Mouse (Mus musculus) thymus, adult 2 months (tissue): ENCODE results near the gene Gas7. TPM values are rescaled to one million over a fixed set of nuclear protein-coding genes. Genes with fewer than 3 reads are reported as not detected.

Experiments used
- DNase-seq: peaks from one replicate; pipeline ENCODE4 v3.0.0; 2021
- H3K27ac ChIP-seq: fragments of 200-500 bp; 2 replicates; pipeline ENCODE4 v1.5.1; 2012; ENCODE audit warnings: low read length, control low read depth; ENCODE audit not compliant: control insufficient read depth, insufficient read depth
- H3K27me3 ChIP-seq: fragments of 200-500 bp; 2 replicates; pipeline ENCODE4 v1.6.1; 2012; ENCODE audit warnings: mild to moderate bottlenecking, low read length, moderate library complexity, mixed read lengths; ENCODE audit not compliant: control insufficient read depth, insufficient read depth
- H3K36me3 ChIP-seq: fragments of 200-500 bp; 2 replicates; pipeline ENCODE4 v1.6.1; 2012; ENCODE audit warnings: mild to moderate bottlenecking, low read length, moderate library complexity; ENCODE audit not compliant: control insufficient read depth, insufficient read depth
- H3K4me1 ChIP-seq: fragments of 200-500 bp; replicated peaks from 2 replicates; pipeline ENCODE4 v1.6.1; 2012; ENCODE audit warnings: low read length; ENCODE audit not compliant: control insufficient read depth, insufficient read depth
- H3K4me3 ChIP-seq: fragments of 200-500 bp; 2 replicates; pipeline ENCODE4 v1.5.1; 2012; ENCODE audit warnings: mild to moderate bottlenecking, low read length, control low read depth, moderate library complexity; ENCODE audit not compliant: control insufficient read depth, insufficient read depth
- CTCF ChIP-seq: fragments of 200-500 bp; IDR thresholded peaks from 2 replicates; pipeline ENCODE4 v1.5.1; 2012; ENCODE audit warnings: mild to moderate bottlenecking, control low read depth, low read length, moderate library complexity, borderline replicate concordance; ENCODE audit not compliant: control insufficient read depth, poor library complexity, insufficient read depth; ENCODE audit errors: extremely low read depth
- POLR2A ChIP-seq: fragments of 200-500 bp; IDR thresholded peaks from 2 replicates; pipeline ENCODE4 v1.6.1; 2012; ENCODE audit warnings: mild to moderate bottlenecking, low read length, control low read depth, moderate library complexity; ENCODE audit not compliant: control insufficient read depth, poor library complexity, insufficient read depth; ENCODE audit errors: extremely low read depth
- WGBS: fragments of 180-500 bp; shearing (Covaris S2); methylation state at CpG from one replicate; pipeline ENCODE4 v1.1.7; 2018; 5-methylcytosine and 5-hydroxymethylcytosine counted together
- polyA plus RNA-seq: library from polyadenylated mRNA; depleted of rRNA; stranded (reverse); fragments of >200 nt; gene quantifications from 2 replicates; pipeline ENCODE4 v1.2.3, GENCODE M21; 2012

Gene Gas7
- polyA plus RNA-seq, 1 experiment, result 5.0 TPM

DNA sequence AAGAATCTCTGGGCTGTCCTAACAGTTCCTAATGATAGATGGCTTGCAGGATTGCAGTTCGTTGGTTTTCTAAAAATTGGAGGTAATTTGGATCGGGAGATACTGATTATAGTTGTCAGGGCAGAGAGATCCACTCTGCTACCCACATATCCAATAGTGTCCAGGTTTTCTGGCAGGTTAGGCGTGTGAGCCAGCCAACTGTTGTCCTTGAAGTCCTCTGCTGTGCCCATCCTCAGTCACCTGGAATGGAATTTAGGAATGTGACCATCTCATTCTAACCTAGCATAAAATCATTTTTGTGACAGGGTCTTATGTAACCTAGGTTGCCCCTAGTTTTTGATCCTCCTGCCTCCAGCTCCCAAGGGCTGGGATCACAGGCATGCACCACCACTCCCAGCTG lies 188.2 kb downstream of the Gas7 start:
- no peaks in the 10 kb centered on the region for H3K27me3 ChIP-seq
- 89% methylated on average over 3 of the region's 3 CpGs for WGBS
- TF ChIP-seq CTCF, result no peak
- TF ChIP-seq POLR2A, result no peak
- no peak for DNase-seq
- H3K27ac ChIP-seq, result no peak overlapping the region
- no peaks in the 10 kb centered on the region for H3K36me3 ChIP-seq
- H3K4me3 ChIP-seq, result no peak overlapping the region
- H3K4me1 ChIP-seq, result no peaks in the 10 kb centered on the region

DNA sequence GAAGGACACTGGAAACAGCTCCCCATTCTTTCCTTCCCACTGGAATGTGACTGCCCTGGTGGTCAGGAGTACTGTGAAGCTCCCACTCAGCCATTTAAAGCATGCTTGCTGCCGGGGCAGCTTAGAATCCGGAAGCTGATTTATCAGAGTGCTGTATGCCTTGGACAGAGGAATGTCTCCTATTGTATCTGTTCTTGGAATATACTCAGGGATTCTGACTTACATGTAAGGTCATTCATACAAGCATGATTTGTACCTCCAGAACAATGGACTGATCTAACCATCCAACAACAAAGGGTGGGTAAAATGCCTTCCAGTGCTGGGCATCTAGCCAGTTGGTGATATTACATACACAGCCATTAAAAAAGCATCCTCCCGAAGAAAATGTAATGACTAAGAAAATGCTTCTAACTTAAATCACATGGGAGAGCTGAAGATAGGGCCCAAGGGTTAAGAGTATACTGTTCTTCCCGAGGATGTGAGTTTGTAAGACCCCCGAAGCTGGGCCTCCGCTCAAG lies 189.5 kb downstream of the Gas7 start:
- no peak for DNase-seq
- TF ChIP-seq POLR2A, result no peak
- TF ChIP-seq CTCF, result no peak
- WGBS, result 92% methylated on average over 6 of the region's 6 CpGs
- Histone ChIP-seq H3K4me3 (no peak overlapping the region), H3K27me3 (no peaks in the 10 kb centered on the region), H3K36me3 (no peaks in the 10 kb centered on the region), H3K27ac (no peak overlapping the region), H3K4me1 (no peaks in the 10 kb centered on the region)

DNA sequence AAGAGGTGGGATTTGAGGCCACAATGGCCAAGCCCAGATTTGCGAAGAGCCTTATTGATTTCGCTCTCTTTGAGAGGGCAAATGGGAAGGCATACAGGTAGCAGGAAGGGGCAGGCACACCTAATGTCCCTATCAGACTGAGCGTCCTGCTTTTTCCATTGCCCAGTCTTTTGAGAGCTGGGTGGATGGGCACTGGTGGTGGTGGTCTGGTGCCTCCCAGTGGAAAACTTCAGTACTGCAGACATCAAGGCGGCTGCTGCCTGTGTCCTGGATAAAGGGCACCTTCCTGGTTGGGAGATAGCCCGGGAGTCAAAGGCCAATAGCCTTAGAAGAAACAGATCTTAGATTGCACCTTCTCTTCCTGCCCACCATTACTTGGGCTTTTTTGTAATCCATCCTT lies 192.5 kb downstream of the Gas7 start:
- Histone ChIP-seq H3K27me3 (no peaks in the 10 kb centered on the region), H3K4me3 (no peak overlapping the region), H3K4me1 (no peaks in the 10 kb centered on the region), H3K27ac (no peak overlapping the region), H3K36me3 (no peaks in the 10 kb centered on the region)
- TF ChIP-seq CTCF (peak; percentile 55; the same call in 1 of the 2 replicates), POLR2A (no peak)
- peak; percentile 40 for DNase-seq
- WGBS, result 39% methylated on average over 5 of the region's 5 CpGs

DNA sequence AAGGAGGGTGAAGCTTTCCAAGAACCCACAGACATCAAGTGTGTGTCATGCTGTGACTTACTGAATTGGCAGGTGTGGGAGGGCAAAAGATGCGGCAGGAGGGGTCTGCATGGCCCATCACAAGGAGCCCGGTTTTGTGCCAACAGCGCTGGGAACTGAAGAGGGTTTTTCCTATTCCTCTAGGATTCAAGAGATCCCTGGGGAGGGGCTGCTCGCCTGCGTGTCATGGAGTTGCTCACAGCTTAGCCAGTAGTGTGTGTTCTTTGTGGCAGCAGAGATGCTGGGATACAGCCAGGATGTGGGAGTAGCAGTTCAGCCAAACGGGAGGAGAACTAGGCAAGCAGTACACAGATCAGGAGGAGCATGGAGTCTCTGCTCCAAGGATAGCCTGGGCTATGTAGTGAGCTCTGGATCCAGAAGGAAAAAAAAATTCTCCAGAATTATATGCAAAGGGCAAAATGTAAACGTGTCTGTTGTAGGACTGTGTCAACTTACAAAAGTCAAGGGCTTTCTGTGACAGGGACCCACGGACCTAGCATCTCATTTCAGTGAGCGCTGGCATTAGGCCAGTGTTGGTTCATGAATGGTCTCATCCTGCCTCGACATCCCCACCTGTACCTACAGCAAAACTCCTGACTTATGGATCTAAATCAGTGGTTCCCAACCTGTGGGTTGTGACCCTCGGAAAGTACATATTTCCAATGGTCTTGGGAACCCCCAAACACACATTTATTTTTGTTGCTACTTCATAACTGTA lies 193.6 kb downstream of the Gas7 start:
- no peak for TF ChIP-seq CTCF
- TF ChIP-seq POLR2A, result no peak
- H3K4me1 ChIP-seq, result no peaks in the 10 kb centered on the region
- H3K27me3 ChIP-seq, result no peaks in the 10 kb centered on the region
- H3K27ac ChIP-seq, result no peak overlapping the region
- no peak for DNase-seq
- WGBS, result 81% methylated on average over 11 of the region's 11 CpGs
- H3K36me3 ChIP-seq, result no peaks in the 10 kb centered on the region
- H3K4me3 ChIP-seq, result no peak overlapping the region

DNA sequence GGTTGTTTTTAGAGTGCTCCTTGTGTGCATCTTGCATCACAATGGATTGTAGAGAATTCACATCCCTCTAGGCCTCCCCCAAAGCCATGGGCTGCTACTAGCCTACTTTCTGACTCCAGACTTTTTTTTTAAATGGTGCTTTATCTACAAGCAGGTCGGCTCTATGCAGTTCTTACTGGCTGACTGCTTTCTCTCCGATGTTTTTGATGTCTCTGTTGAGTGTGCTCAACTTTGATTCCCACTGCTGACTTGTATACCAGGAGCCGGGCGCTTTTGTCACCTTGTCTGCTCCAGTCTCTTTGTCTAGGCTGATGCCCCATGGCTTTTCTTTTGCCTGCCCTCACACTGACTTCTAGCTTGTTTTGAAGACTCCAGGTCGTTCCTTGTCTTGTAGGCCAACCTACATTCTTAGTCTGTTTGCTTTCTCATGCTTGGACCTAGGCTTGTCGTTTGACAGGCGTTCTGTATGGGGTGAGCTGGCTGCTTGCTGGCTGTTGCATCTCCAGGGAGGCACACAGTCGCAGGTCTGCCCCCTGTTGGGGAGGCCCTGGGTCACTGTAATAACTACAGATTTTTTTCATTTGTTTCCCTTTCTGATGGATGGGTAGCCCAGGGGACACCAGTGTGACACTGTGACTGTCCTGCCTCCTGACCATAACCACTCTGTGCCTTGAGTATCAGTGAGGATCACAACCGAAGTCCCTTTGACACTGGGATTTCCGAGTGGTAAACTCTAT lies 194.9 kb downstream of the Gas7 start:
- H3K27me3 ChIP-seq, result no peaks in the 10 kb centered on the region
- TF ChIP-seq CTCF, result no peak
- TF ChIP-seq POLR2A, result no peak
- no peak for DNase-seq
- 60% methylated on average over 10 of the region's 10 CpGs for WGBS
- H3K27ac ChIP-seq, result no peak overlapping the region
- H3K36me3 ChIP-seq, result no peaks in the 10 kb centered on the region
- no peaks in the 10 kb centered on the region for H3K4me1 ChIP-seq
- H3K4me3 ChIP-seq, result no peak overlapping the region

DNA sequence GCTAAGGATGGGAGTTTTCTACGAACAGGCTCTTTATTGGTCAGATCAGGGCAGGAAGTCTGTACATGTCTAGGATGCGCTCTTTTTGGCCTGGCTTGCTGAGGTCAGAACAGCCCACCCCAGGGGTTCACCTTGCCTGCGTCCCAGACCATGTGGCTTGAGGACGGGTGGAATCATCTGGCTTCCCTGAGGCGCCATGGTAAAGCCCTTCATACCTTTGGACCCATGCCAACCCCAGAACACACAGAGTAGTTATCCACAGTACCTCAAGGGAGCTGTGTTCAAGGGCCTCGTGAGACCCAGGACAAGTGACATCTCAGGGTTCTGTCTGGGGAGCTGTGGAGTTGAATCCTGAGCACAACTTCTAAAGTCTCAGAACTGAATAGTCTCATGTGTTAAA lies 196.5 kb downstream of the Gas7 start:
- Histone ChIP-seq H3K27ac (no peak overlapping the region), H3K36me3 (no peaks in the 10 kb centered on the region), H3K4me1 (no peaks in the 10 kb centered on the region), H3K27me3 (no peaks in the 10 kb centered on the region), H3K4me3 (no peak overlapping the region)
- 75% methylated on average over 6 of the region's 6 CpGs for WGBS
- DNase-seq, result no peak
- TF ChIP-seq CTCF (no peak), POLR2A (no peak)
